Mouse (Mus musculus) midbrain, embryonic 14.5 days (tissue): ENCODE results near the gene Tfam. TPM values are rescaled to one million over a fixed set of nuclear protein-coding genes. Genes with fewer than 3 reads are reported as not detected.
A peak's percentile ranks its signal among the peaks of the same experiment; 100 is the strongest.

Source experiments
- ATAC-seq: fragments of 200-750 bp; cut with Nextera tagmentation; 2 replicates; pipeline ENCODE4 v1.8.0; 2017; ENCODE audit warnings: moderate number of reproducible peaks, moderate library complexity; ENCODE audit not compliant: low FRiP score, low TSS enrichment
- DNase-seq: peaks from one replicate; pipeline ENCODE4 v3.0.0-alpha.2; 2015
- H3K27ac ChIP-seq: fragments of 300-500 bp; sonication (generic); replicated peaks from 2 replicates; pipeline ENCODE4 v1.5.1; 2014; ENCODE audit warnings: mild to moderate bottlenecking, low read depth, low read length, moderate library complexity
- H3K27me3 ChIP-seq: fragments of 300-500 bp; sonication (generic); 2 replicates; pipeline ENCODE4 v1.6.1; 2014; ENCODE audit warnings: low read length, control low read depth, mixed read lengths; ENCODE audit not compliant: control insufficient read depth, insufficient read depth
- H3K36me3 ChIP-seq: fragments of 300-500 bp; sonication (generic); 2 replicates; pipeline ENCODE4 v1.6.1; 2014; ENCODE audit warnings: low read length, control low read depth; ENCODE audit not compliant: control insufficient read depth, insufficient read depth
- H3K4me1 ChIP-seq: fragments of 300-500 bp; sonication (generic); 2 replicates; pipeline ENCODE4 v1.6.1; 2014; ENCODE audit warnings: mild to moderate bottlenecking, antibody characterized with exemption, low read length, control low read depth; ENCODE audit not compliant: control insufficient read depth, insufficient read depth
- H3K4me2 ChIP-seq: fragments of 300-500 bp; sonication (generic); 2 replicates; pipeline ENCODE4 v1.6.1; 2014; ENCODE audit warnings: mild to moderate bottlenecking, low read length, moderate library complexity
- H3K4me3 ChIP-seq: fragments of 300-500 bp; sonication (generic); replicated peaks from 2 replicates; pipeline ENCODE4 v1.5.1; 2014; ENCODE audit warnings: low read depth, low read length
- H3K9ac ChIP-seq: fragments of 300-500 bp; sonication (generic); replicated peaks from 2 replicates; pipeline ENCODE4 v1.6.1; 2014; ENCODE audit warnings: mild to moderate bottlenecking, low read length, moderate library complexity
- H3K9me3 ChIP-seq: fragments of 300-500 bp; sonication (generic); 2 replicates; pipeline ENCODE4 v1.6.1; 2016; ENCODE audit warnings: low read length, control low read depth, mixed read lengths; ENCODE audit not compliant: control insufficient read depth
- WGBS: fragments of 180-500 bp; shearing (Covaris S2); extraction: QIAGEN DNeasy Blood & Tissue Kit; methylation state at CpG from one replicate; pipeline ENCODE4 v1.1.7; 2014; 5-methylcytosine and 5-hydroxymethylcytosine counted together
- polyA plus RNA-seq: library from polyadenylated mRNA; unstranded; fragments of >200 nt; fragmentation: Nextera tagmentation; extraction: Ambion mirVana; gene quantifications from 2 replicates; pipeline ENCODE4 v1.2.1, GENCODE M21; 2014

Tfam gene
- polyA plus RNA-seq, 1 experiment from 2014 or later, result 50.1 TPM

GRCm38 (mm10) chr10:71246956-71247355 is 8.9 kb upstream of the Tfam start:
- H3K9me3 ChIP-seq, result no peaks in the 10 kb centered on the region
- no peaks in the 10 kb centered on the region for H3K4me1 ChIP-seq
- DNase-seq (no peak), ATAC-seq (no peak)
- H3K27ac ChIP-seq, result no peak overlapping the region
- no peak overlapping the region for H3K4me3 ChIP-seq
- no peaks in the 10 kb centered on the region for H3K27me3 ChIP-seq
- H3K4me2 ChIP-seq, result no peak overlapping the region
- 48% methylated on average over 7 of the region's 7 CpGs for WGBS
- H3K36me3 ChIP-seq, result no peaks in the 10 kb centered on the region
- no peak overlapping the region for H3K9ac ChIP-seq

GRCm38 (mm10) chr10:71239479-71240120 is 1.5 kb upstream of the Tfam start:
- Histone ChIP-seq H3K4me1 (peaks cover 5% of the 10 kb centered on the region), H3K4me3 (no peak overlapping the region), H3K27me3 (no peaks in the 10 kb centered on the region), H3K27ac (no peak overlapping the region), H3K9ac (no peak overlapping the region), H3K36me3 (peaks cover 8% of the 10 kb centered on the region), H3K4me2 (no peak overlapping the region), H3K9me3 (no peaks in the 10 kb centered on the region)
- WGBS, result 77% methylated on average over 6 of the region's 6 CpGs
- ATAC-seq, result no peak
- no peak for DNase-seq

- Histone ChIP-seq H3K9ac (peak overlapping the region; percentile 84), H3K36me3 (peaks cover 26% of the 10 kb centered on the region), H3K27ac (peak overlapping the region; percentile 70), H3K27me3 (no peaks in the 10 kb centered on the region), H3K4me3 (peak overlapping the region; percentile 86), H3K4me2 (peak overlapping the region; percentile 71), H3K9me3 (no peaks in the 10 kb centered on the region), H3K4me1 (peaks cover 5% of the 10 kb centered on the region)
- under 1% methylated on average over 68 of the region's 68 CpGs for WGBS
- ATAC-seq, result peak; percentile 98
- peak; percentile 97 for DNase-seq
These were observed 402 bp downstream of the Tfam start for GRCm38 (mm10) chr10:71237516-71238239.

GRCm38 (mm10) chr10:71234071-71234470 is 4.0 kb downstream of the Tfam start:
- ATAC-seq (no peak), DNase-seq (no peak)
- WGBS, result over 99% methylated on average over 8 of the region's 8 CpGs
- Histone ChIP-seq H3K4me1 (peaks cover 5% of the 10 kb centered on the region), H3K9ac (no peak overlapping the region), H3K4me2 (no peak overlapping the region), H3K36me3 (peaks cover 45% of the 10 kb centered on the region), H3K27ac (no peak overlapping the region), H3K4me3 (no peak overlapping the region), H3K27me3 (no peaks in the 10 kb centered on the region), H3K9me3 (no peaks in the 10 kb centered on the region)

GRCm38 (mm10) chr10:71225894-71226293 is 12.2 kb downstream of the Tfam start:
- no peak overlapping the region for H3K4me2 ChIP-seq
- H3K4me3 ChIP-seq, result no peak overlapping the region
- no peak overlapping the region for H3K27ac ChIP-seq
- peak; percentile 92 for DNase-seq
- H3K9me3 ChIP-seq, result no peaks in the 10 kb centered on the region
- 47% methylated on average over 7 of the region's 7 CpGs for WGBS
- ATAC-seq, result no peak
- H3K4me1 ChIP-seq, result no peaks in the 10 kb centered on the region
- H3K36me3 ChIP-seq, result peaks cover 35% of the 10 kb centered on the region
- no peaks in the 10 kb centered on the region for H3K27me3 ChIP-seq
- no peak overlapping the region for H3K9ac ChIP-seq

- ATAC-seq, result 0 out of 2 replicates have a peak, but pooled peaks have one; percentile 18
- Histone ChIP-seq H3K36me3 (peaks cover 16% of the 10 kb centered on the region), H3K9ac (no peak overlapping the region), H3K27ac (no peak overlapping the region), H3K4me1 (no peaks in the 10 kb centered on the region), H3K9me3 (no peaks in the 10 kb centered on the region), H3K27me3 (no peaks in the 10 kb centered on the region), H3K4me3 (no peak overlapping the region), H3K4me2 (no peak overlapping the region)
- peak; percentile 35 for DNase-seq
- 31% methylated on average over 5 of the region's 5 CpGs for WGBS
These were observed 15.0 kb downstream of the Tfam start for GRCm38 (mm10) chr10:71223101-71223500.

- DNase-seq (no peak), ATAC-seq (no peak)
- H3K4me2 ChIP-seq, result no peak overlapping the region
- no peak overlapping the region for H3K27ac ChIP-seq
- no peak overlapping the region for H3K4me3 ChIP-seq
- H3K36me3 ChIP-seq, result peaks cover 13% of the 10 kb centered on the region
- H3K4me1 ChIP-seq, result no peaks in the 10 kb centered on the region
- 49% methylated on average over 2 of the region's 2 CpGs for WGBS
- H3K27me3 ChIP-seq, result no peaks in the 10 kb centered on the region
- no peaks in the 10 kb centered on the region for H3K9me3 ChIP-seq
- no peak overlapping the region for H3K9ac ChIP-seq
These were observed 15.4 kb downstream of the Tfam start for GRCm38 (mm10) chr10:71222639-71223038.

GRCm38 (mm10) chr10:71218228-71218892 is 19.7 kb downstream of the Tfam start:
- no peak overlapping the region for H3K4me3 ChIP-seq

More at GRCm38 (mm10) chr10:71218228-71218892, 19.7 kb downstream of the Tfam start:
- no peaks in the 10 kb centered on the region for H3K9me3 ChIP-seq
- ATAC-seq (peak; percentile 75; the same call in 1 of the 2 replicates), DNase-seq (peak; percentile 92)
- no peaks in the 10 kb centered on the region for H3K27me3 ChIP-seq
- H3K27ac ChIP-seq, result no peak overlapping the region
- no peaks in the 10 kb centered on the region for H3K36me3 ChIP-seq
- H3K4me1 ChIP-seq, result no peaks in the 10 kb centered on the region
- 18% methylated on average over 8 of the region's 8 CpGs for WGBS
- no peak overlapping the region for H3K9ac ChIP-seq
- peak overlapping the region; percentile 37; the same call in 1 of the 2 replicates for H3K4me2 ChIP-seq
